Mouse (Mus musculus): ENCODE measurements around the gene Gm11114.

The Gm11114 gene

DNA sequence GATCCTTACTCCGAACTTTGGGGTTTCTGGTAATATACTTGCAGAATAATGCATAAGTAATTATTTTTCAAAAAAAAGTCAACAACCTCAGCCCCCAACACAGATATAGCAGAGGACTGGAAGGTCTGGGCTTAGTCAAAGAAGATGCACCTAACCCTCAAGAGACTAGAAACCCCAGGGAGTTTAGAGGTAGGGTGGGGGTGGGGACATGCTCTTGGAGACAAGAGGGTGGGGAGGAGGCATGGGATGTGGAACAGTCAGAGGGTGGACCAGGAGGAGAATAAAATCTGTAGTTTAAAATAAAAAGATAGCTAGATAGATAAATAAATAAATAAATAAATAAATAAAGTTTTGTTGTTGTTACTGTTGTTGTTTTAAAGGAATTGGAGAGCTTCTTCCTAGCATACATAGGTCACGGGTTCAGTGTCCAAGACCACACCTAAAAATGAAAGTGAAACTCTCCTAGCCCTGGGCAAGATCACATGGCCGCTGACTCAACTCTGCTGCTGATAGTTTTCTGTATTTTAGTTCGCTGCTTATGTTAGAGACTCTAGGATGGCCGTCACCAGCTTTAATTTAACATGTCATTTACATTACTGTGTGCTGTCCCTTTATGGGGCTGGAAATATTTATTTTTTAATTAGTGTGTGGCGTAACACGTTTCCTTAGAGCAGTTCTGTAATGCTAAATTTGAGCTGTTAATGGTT, 44.7 kb downstream of the Gm11114 start:
- no peak for DNase-seq (ENCODE audit: low spot score)

Data from embryo, embryonic 10.5 days (tissue).